Mouse (Mus musculus) large intestine, adult 2 months (tissue): Measurements from ENCODE around the gene Natd1. TPM values are rescaled to one million over a fixed set of nuclear protein-coding genes. Genes with fewer than 3 reads are reported as not detected.
"Not testable (repeated sequence)": the region's sequence is repeated elsewhere in the genome, so short reads cannot be mapped to it uniquely, and the experiment has no call there.

Source experiments
- DNase-seq: peaks from one replicate; pipeline ENCODE4 v3.0.0-alpha.2; 2012; ENCODE audit warnings: low read depth, low spot score
- WGBS: fragments of 180-500 bp; shearing (Covaris S2); methylation state at CpG from one replicate; pipeline ENCODE4 v1.1.7; 2018; 5-methylcytosine and 5-hydroxymethylcytosine counted together
- polyA plus RNA-seq: library from polyadenylated mRNA; depleted of rRNA; stranded (reverse); fragments of >200 nt; gene quantifications from 2 replicates; pipeline ENCODE4 v1.2.3, GENCODE M21; 2012

The Natd1 gene
- polyA plus RNA-seq, 1 experiment = 9.7 TPM

- 54% methylated on average over 4 of the region's 4 CpGs for WGBS
Measured at GRCm38 (mm10) chr11:60902486-60902885, 12.1 kb downstream of the Natd1 start.

GRCm38 (mm10) chr11:60902001-60902400 lies 12.5 kb downstream of the Natd1 start:
- DNase-seq = no peak
- WGBS = 68% methylated on average over 7 of the region's 7 CpGs

More at GRCm38 (mm10) chr11:60902486-60902885, 12.1 kb downstream of the Natd1 start:
- no peak for DNase-seq

DNA sequence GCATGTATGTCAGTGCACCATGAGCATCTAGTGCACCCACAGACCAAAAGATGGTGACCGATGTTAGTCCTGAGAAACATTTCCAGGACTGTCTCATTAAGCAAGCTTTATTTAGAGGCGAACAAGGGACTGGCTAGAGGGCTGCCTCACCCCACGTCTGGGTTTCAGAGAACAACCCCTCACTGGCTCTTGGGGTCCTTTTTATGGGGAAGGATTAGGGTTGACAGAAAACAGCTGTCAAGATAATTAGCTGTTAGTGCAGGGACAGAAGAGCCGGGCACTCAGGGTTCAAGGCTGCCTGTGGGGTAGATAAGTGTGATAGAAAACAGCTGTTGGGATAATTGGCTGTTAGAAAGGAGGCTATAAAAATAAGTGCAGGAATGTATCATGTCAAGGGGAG lies 18.6 kb downstream of the Natd1 start:
- WGBS = 38% methylated on average over 4 of the region's 4 CpGs
- no peak for DNase-seq

DNA sequence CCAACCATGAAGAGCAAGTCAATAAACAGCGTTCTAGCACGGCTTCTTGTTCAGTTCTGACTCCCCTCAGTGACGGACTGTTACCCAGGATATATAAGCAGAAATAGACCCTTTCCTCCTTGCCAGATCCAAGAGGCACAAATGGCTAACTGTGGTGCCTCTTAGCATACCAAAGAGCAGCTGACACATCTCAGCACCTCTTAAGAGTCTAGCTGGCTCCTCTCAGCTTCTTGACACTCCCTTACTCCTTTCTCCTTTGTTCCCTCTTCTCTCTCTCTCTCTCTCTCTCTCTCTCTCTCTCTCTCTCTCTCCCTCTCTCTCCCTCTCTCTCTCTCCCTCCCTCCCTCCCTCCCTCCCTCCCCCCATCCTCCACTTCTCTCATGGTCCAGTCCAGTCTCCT lies 23.8 kb downstream of the Natd1 start:
- WGBS = 39% methylated on average over 3 of the region's 3 CpGs
- no peak for DNase-seq

GRCm38 (mm10) chr11:60890286-60890685 lies 24.3 kb downstream of the Natd1 start:
- no peak for DNase-seq
- 50% methylated on average over 6 of the region's 6 CpGs for WGBS

GRCm38 (mm10) chr11:60889861-60890260 lies 24.7 kb downstream of the Natd1 start:
- no peak for DNase-seq
- 48% methylated on average over 2 of the region's 2 CpGs for WGBS

DNA sequence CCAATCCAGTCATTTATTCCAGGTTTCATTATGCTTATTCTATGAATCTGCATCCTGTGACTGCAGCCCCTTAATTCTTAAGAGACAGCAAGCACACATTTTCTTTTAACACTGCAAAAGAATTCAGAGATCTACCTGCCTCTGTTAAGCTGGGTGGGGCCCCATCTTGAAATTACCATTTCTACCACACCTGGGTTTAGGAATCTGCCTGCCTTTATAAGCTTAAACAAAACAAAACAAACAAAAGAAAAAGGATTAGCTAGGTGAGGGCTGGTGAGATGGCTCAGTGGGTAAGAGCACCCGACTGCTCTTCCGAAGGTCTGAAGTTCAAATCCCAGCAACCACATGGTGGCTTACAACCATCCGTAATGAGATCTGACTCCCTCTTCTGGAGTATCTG lies 27.6 kb downstream of the Natd1 start:
- 86% methylated on average over 3 of the region's 3 CpGs for WGBS

GRCm38 (mm10) chr11:60882386-60882785 lies 32.2 kb downstream of the Natd1 start:
- 81% methylated on average over 3 of the region's 3 CpGs for WGBS
- DNase-seq = no peak

More for the DNA sequence above, 27.6 kb downstream of the Natd1 start:
- DNase-seq = not testable (repeated sequence)

- WGBS = 75% methylated on average over 4 of the region's 4 CpGs
- DNase-seq = no peak
Measured at GRCm38 (mm10) chr11:60880559-60880958, 34.0 kb downstream of the Natd1 start.

- 1% methylated on average over 11 of the region's 11 CpGs for whole genome bisulfite sequencing
- DNase-seq = no peak
Measured at GRCm38 (mm10) chr11:60879423-60879822, 35.1 kb downstream of the Natd1 start.

GRCm38 (mm10) chr11:60878675-60879294 lies 35.8 kb downstream of the Natd1 start, which contains the start of gene Tmem11:
Tmem11 (minus strand) TSS chr11:60879272.
- under 1% methylated on average over 62 of the region's 62 CpGs for WGBS
- DNase-seq = peak; percentile 85

DNA sequence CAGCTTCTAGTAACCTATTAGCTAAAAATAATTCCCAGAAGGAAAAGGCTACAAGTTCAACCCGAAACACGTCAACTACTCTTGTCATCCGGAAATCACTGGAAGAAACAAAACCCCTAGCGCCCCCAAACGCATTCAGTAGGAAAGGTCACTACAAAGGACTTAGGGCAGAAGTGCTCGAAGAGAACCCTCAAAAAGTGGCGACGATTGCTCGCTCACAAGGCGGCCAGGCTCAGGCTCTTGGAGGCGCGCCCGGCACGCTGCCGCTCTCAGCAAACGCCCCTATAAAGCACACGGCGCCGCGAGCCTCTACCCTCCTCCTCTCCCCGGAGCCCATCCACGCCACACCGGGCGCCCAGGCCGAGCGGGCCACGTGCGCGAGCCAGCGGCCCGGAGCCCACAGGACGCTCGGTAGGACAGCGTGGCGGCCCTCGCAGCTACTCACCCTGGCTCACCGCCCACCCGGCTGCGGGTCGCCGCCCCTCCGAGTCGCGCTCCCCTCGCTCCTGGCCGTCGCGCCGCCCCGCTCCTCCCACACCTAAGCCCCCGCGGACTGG lies 36.4 kb downstream of the Natd1 start:
- DNase-seq = no peak
- WGBS = under 1% methylated on average over 52 of the region's 52 CpGs

GRCm38 (mm10) chr11:60873101-60873500 lies 41.4 kb downstream of the Natd1 start:
- 58% methylated on average over 6 of the region's 6 CpGs for WGBS
- DNase-seq = no peak

GRCm38 (mm10) chr11:60871409-60871808 lies 43.1 kb downstream of the Natd1 start:
- no peak for DNase-seq
- WGBS = 62% methylated on average over 4 of the region's 4 CpGs

DNA sequence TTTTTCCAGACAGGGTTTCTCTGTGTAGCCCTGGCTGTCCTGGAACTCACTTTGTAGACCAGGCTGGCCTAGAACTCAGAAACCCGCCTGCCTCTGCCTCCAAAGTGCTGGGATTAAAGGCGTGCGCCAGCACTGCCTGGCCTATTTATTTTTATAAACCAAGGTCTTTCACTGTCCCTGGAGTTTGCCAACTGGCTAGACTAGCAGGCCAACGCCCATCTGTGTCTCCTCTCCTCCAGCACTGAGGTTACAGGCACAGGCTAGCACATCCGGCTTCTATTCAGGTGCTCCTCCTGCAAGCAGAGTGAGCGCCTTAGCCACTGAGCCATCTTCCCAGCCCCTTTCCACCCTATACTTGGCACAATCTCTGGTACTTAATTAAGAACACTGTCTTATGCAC lies 45.1 kb downstream of the Natd1 start:
- WGBS = 62% methylated on average over 6 of the region's 6 CpGs

GRCm38 (mm10) chr11:60867904-60868303 lies 46.6 kb downstream of the Natd1 start:
- WGBS = 74% methylated on average over 8 of the region's 8 CpGs
- no peak for DNase-seq

More for the DNA sequence above, 45.1 kb downstream of the Natd1 start:
- not testable (repeated sequence) for DNase-seq

GRCm38 (mm10) chr11:60867456-60867855 lies 47.1 kb downstream of the Natd1 start:
- WGBS = 65% methylated on average over 3 of the region's 3 CpGs
- DNase-seq = no peak

- WGBS = 29% methylated on average over 2 of the region's 2 CpGs
Measured at GRCm38 (mm10) chr11:60866021-60866420, 48.5 kb downstream of the Natd1 start.

DNA sequence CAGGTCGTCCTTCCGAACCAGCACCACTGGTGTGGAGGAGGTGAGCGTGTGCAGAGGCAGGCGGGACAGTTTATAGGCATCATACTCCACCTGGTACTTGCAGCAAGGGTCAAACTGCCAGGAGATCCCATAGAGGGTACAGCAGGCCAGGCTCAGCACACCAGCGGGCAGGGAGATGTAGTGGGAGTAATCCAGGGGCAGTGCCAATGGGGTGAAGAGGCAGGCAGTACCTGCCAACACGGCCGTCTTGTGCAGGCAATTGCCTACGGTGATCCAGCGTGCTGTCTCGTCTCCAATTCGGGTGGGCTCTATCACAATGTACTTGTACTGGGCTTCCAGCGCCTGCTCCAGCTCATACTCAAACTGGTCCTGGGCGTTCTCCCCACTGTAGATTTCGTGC lies 49.6 kb downstream of the Natd1 start:
- 69% methylated on average over 14 of the region's 14 CpGs for WGBS
- no peak for DNase-seq

More at GRCm38 (mm10) chr11:60866021-60866420, 48.5 kb downstream of the Natd1 start:
- DNase-seq = no peak

- 55% methylated on average over 2 of the region's 2 CpGs for WGBS
- DNase-seq = no peak
Measured at GRCm38 (mm10) chr11:60864166-60864565, 50.4 kb downstream of the Natd1 start.

GRCm38 (mm10) chr11:60863196-60863595 lies 51.4 kb downstream of the Natd1 start:
- DNase-seq = no peak
- WGBS = 74% methylated on average over 4 of the region's 4 CpGs
